Mouse (Mus musculus) cerebellum, adult 2 months (tissue): ENCODE data around the gene Thumpd3. TPM values are rescaled to one million over a fixed set of nuclear protein-coding genes. Genes with fewer than 3 reads are reported as not detected.

Source experiments
- DNase-seq, 2 experiments: peaks; one replicate each; pipeline ENCODE4 v3.0.0; 2021
- H3K27ac ChIP-seq: fragments of 200-500 bp; 2 replicates; pipeline ENCODE4 v1.5.1; 2012; ENCODE audit warnings: low read length, control low read depth, inconsistent platforms; ENCODE audit not compliant: insufficient read depth
- H3K27me3 ChIP-seq: fragments of 200-500 bp; 2 replicates; pipeline ENCODE4 v1.6.1; 2012; ENCODE audit warnings: inconsistent platforms, mild to moderate bottlenecking, low read length, moderate library complexity; ENCODE audit not compliant: control insufficient read depth, insufficient read depth
- H3K4me1 ChIP-seq: fragments of 200-500 bp; 2 replicates; pipeline ENCODE4 v1.6.1; 2011; ENCODE audit warnings: low read length; ENCODE audit not compliant: control insufficient read depth, insufficient read depth
- H3K4me3 ChIP-seq: fragments of 200-500 bp; replicated peaks from 2 replicates; pipeline ENCODE3; 2011; ENCODE audit warnings: mild to moderate bottlenecking, low read depth, low read length, control low read depth; ENCODE audit not compliant: insufficient read depth
- CTCF ChIP-seq: fragments of 200-500 bp; IDR thresholded peaks from 2 replicates; pipeline ENCODE4 v1.5.1; 2011; ENCODE audit warnings: low read depth, mild to moderate bottlenecking, control low read depth, low read length, moderate library complexity, borderline replicate concordance; ENCODE audit not compliant: insufficient read depth
- POLR2A ChIP-seq: fragments of 200-500 bp; IDR thresholded peaks from 2 replicates; pipeline ENCODE4 v1.6.1; 2011; ENCODE audit warnings: low read length, control low read depth, borderline replicate concordance; ENCODE audit not compliant: insufficient read depth
- WGBS: fragments of 180-500 bp; shearing (Covaris S2); methylation state at CpG from one replicate; pipeline ENCODE4 v1.1.7; 2018; 5-methylcytosine and 5-hydroxymethylcytosine counted together
- polyA plus RNA-seq: library from polyadenylated mRNA; depleted of rRNA; stranded (reverse); fragments of >200 nt; gene quantifications from 2 replicates; pipeline ENCODE4 v1.2.3, GENCODE M21; 2012

Thumpd3 gene
- polyA plus RNA-seq, 1 experiment = 20.8 TPM

DNA sequence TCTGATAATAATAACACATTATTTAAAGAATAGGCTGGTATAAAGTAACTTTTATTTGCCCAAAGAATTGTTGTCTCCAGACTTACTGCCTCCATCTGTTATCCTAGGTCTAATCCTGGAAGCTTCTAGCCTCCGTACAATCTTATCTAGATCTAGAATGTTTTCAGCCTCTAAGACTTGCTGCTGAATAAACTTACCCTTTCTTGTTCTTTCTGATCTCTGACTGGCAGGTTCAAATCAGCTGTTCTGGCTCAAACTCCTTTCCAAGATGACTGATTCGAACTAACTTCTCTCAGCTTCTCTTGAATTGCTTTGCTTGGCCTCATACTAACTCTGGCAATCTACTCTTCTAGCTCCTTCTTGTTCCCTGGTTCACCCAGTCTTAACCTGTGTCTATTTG, 5.7 kb upstream of the Thumpd3 start:
- no peak for DNase-seq
- no peak overlapping the region for H3K27ac ChIP-seq
- no peaks in the 10 kb centered on the region for H3K4me1 ChIP-seq
- H3K4me3 ChIP-seq = no peak overlapping the region
- no peaks in the 10 kb centered on the region for H3K27me3 ChIP-seq
- TF ChIP-seq POLR2A = no peak
- no peak for TF ChIP-seq CTCF
- WGBS = 80% methylated on average over 2 of the region's 2 CpGs

- TF ChIP-seq CTCF = no peak
- TF ChIP-seq POLR2A = no peak
- H3K4me1 ChIP-seq = no peaks in the 10 kb centered on the region
- no peak overlapping the region for H3K27ac ChIP-seq
- 82% methylated on average over 11 of the region's 11 CpGs for WGBS
- DNase-seq = no peak
- H3K4me3 ChIP-seq = no peak overlapping the region
- no peaks in the 10 kb centered on the region for H3K27me3 ChIP-seq
These were observed 4.6 kb upstream of the Thumpd3 start for GRCm38 (mm10) chr6:113041215-113041990.

GRCm38 (mm10) chr6:113045575-113045974, 450 bp upstream of the Thumpd3 start:
- H3K4me3 ChIP-seq = peak overlapping the region; percentile 99
- no peak for DNase-seq
- no peaks in the 10 kb centered on the region for H3K4me1 ChIP-seq
- peak overlapping the region; percentile 83 for H3K27ac ChIP-seq
- no peaks in the 10 kb centered on the region for H3K27me3 ChIP-seq
- under 1% methylated on average over 11 of the region's 11 CpGs for WGBS
- TF ChIP-seq CTCF (no peak), POLR2A (no peak)

DNA sequence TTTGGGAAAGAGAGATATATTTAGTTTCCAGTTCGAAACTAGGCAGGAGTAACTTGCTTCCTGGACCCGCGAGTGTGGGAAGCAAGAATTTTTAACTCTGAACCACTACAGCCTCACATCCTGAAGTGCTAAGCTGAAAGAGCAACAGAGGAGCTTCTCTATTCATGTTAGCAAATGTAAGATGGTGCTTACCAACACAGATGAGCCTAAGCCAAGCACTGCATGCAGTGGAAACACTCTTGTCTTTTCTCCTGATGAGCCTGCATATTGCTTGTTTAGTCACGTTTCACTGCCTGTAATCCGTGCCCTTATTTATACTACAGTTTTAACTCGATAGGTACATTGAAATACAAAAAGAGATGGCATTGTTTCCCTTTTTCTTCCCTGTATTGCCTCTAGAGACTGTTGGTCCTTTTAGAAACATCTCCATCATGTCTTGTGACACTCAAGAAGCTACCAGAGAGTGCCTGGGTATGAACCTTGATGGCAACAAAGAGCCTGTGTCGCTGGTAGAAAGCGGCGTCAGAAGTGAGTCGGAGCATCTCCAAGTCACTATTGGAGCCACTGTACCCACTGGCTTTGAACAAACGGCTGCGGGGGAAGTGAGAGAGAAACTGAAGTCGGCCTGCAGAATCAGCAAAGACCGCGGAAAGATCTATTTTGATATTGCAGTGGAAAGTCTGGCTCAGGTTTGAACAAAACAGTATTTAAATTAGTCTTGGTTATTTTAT, 1.2 kb downstream of the Thumpd3 start:
- no peaks in the 10 kb centered on the region for H3K4me1 ChIP-seq
- H3K4me3 ChIP-seq = no peak overlapping the region
- DNase-seq = no peak
- no peak for TF ChIP-seq POLR2A
- TF ChIP-seq CTCF = no peak
- H3K27me3 ChIP-seq = no peaks in the 10 kb centered on the region
- WGBS = 60% methylated on average over 15 of the region's 15 CpGs
- no peak overlapping the region for H3K27ac ChIP-seq

GRCm38 (mm10) chr6:113048371-113048770, 2.3 kb downstream of the Thumpd3 start:
- no peak overlapping the region for H3K4me3 ChIP-seq
- no peak overlapping the region for H3K27ac ChIP-seq
- H3K4me1 ChIP-seq = no peaks in the 10 kb centered on the region
- WGBS = 97% methylated on average over 2 of the region's 2 CpGs
- TF ChIP-seq POLR2A (no peak), CTCF (no peak)
- no peaks in the 10 kb centered on the region for H3K27me3 ChIP-seq
- no peak for DNase-seq

DNA sequence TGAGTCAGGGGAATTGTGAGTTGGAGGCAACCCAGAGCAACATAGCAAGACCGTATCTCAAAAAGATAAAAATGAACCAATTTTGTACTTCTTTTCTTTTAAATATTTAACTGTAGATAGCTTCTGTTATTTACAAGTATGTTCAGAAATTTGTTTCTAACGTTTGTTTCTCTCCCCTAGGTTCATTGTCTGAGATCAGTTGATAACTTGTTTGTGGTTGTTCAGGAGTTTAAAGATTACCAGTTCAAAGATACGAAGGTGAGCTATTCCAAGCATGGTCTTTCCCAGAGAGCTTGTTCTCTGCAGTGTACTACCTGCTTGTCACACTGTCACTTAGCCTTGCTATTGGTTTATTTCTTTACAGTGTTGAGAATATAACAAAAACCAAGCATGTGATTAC, 3.1 kb downstream of the Thumpd3 start:
- Histone ChIP-seq H3K27me3 (no peaks in the 10 kb centered on the region), H3K4me1 (no peaks in the 10 kb centered on the region), H3K27ac (no peak overlapping the region), H3K4me3 (no peak overlapping the region)
- DNase-seq = no peak
- TF ChIP-seq CTCF (no peak), POLR2A (no peak)
- 93% methylated on average over 3 of the region's 3 CpGs for WGBS

GRCm38 (mm10) chr6:113052972-113053371, 6.9 kb downstream of the Thumpd3 start:
- Histone ChIP-seq H3K27ac (no peak overlapping the region), H3K27me3 (no peaks in the 10 kb centered on the region), H3K4me1 (no peaks in the 10 kb centered on the region), H3K4me3 (no peak overlapping the region)
- TF ChIP-seq CTCF (no peak), POLR2A (no peak)
- 85% methylated on average over 3 of the region's 3 CpGs for WGBS
- no peak for DNase-seq
